Mouse (Mus musculus): ENCODE measurements around the gene Dcaf7. TPM values are rescaled to one million over a fixed set of nuclear protein-coding genes. Genes with fewer than 3 reads are reported as not detected.
"Not testable (repeated sequence)": the region's sequence is repeated elsewhere in the genome, so short reads cannot be mapped to it uniquely, and the experiment has no call there.

The Dcaf7 gene
- polyA plus RNA-seq, 1 experiment = 66.7 TPM

GRCm38 (mm10) chr11:106058020-106058419 lies 21.3 kb downstream of the Dcaf7 start:
- Histone ChIP-seq H3K4me3 (ENCODE audit: control insufficient read depth, low read depth, low read length) (no peak overlapping the region), H3K36me3 (ENCODE audit: control insufficient read depth, insufficient read depth, low read length) (peaks cover 3% of the 10 kb centered on the region; the same call in 1 of the 2 replicates)
- TF ChIP-seq CTCF (IDR thresholded peaks at IDR 0.05; ENCODE audit: control insufficient read depth, insufficient read depth, insufficient replicate concordance, low read depth, low read length) (no peak), POLR2A (IDR thresholded peaks at IDR 0.05; ENCODE audit: control insufficient read depth, low read depth, low read length) (no peak)

GRCm38 (mm10) chr11:106060549-106060948 lies 23.9 kb downstream of the Dcaf7 start:
- Histone ChIP-seq H3K27me3 (ENCODE audit: control insufficient read depth, insufficient read depth, low read length) (no peaks in the 10 kb centered on the region), H3K36me3 (ENCODE audit: control insufficient read depth, insufficient read depth, low read length) (peaks cover 1% of the 10 kb centered on the region; the same call in 1 of the 2 replicates), H3K4me1 (ENCODE audit: control insufficient read depth, insufficient read depth, low read length) (no peaks in the 10 kb centered on the region), H3K27ac (ENCODE audit: control insufficient read depth, insufficient read depth, low read depth, low read length) (no peak overlapping the region), H3K4me3 (ENCODE audit: control insufficient read depth, low read depth, low read length) (no peak overlapping the region)
- TF ChIP-seq CTCF (IDR thresholded peaks at IDR 0.05; ENCODE audit: control insufficient read depth, insufficient read depth, insufficient replicate concordance, low read depth, low read length) (no peak), POLR2A (IDR thresholded peaks at IDR 0.05; ENCODE audit: control insufficient read depth, low read depth, low read length) (no peak)

More at GRCm38 (mm10) chr11:106058020-106058419, 21.3 kb downstream of the Dcaf7 start:
- H3K27me3 ChIP-seq (ENCODE audit: control insufficient read depth, insufficient read depth, low read length) = no peaks in the 10 kb centered on the region
- no peak overlapping the region for H3K27ac ChIP-seq (ENCODE audit: control insufficient read depth, insufficient read depth, low read depth, low read length)
- no peaks in the 10 kb centered on the region for H3K4me1 ChIP-seq (ENCODE audit: control insufficient read depth, insufficient read depth, low read length)

GRCm38 (mm10) chr11:106061311-106061710 lies 24.6 kb downstream of the Dcaf7 start:
- H3K27me3 ChIP-seq (ENCODE audit: control insufficient read depth, insufficient read depth, low read length) = no peaks in the 10 kb centered on the region
- H3K36me3 ChIP-seq (ENCODE audit: control insufficient read depth, insufficient read depth, low read length) = peaks cover 1% of the 10 kb centered on the region; the same call in 1 of the 2 replicates
- H3K4me1 ChIP-seq (ENCODE audit: control insufficient read depth, insufficient read depth, low read length) = no peaks in the 10 kb centered on the region
- TF ChIP-seq CTCF (IDR thresholded peaks at IDR 0.05; ENCODE audit: control insufficient read depth, insufficient read depth, insufficient replicate concordance, low read depth, low read length) (no peak), POLR2A (IDR thresholded peaks at IDR 0.05; ENCODE audit: control insufficient read depth, low read depth, low read length) (no peak)
- no peak overlapping the region for H3K4me3 ChIP-seq (ENCODE audit: control insufficient read depth, low read depth, low read length)
- no peak overlapping the region for H3K27ac ChIP-seq (ENCODE audit: control insufficient read depth, insufficient read depth, low read depth, low read length)

GRCm38 (mm10) chr11:106063756-106064155 lies 27.1 kb downstream of the Dcaf7 start:
- Histone ChIP-seq H3K27me3 (ENCODE audit: control insufficient read depth, insufficient read depth, low read length) (no peaks in the 10 kb centered on the region), H3K27ac (ENCODE audit: control insufficient read depth, insufficient read depth, low read depth, low read length) (no peak overlapping the region), H3K4me3 (ENCODE audit: control insufficient read depth, low read depth, low read length) (no peak overlapping the region), H3K4me1 (ENCODE audit: control insufficient read depth, insufficient read depth, low read length) (peaks cover 6% of the 10 kb centered on the region; the same call in 1 of the 2 replicates), H3K36me3 (ENCODE audit: control insufficient read depth, insufficient read depth, low read length) (peaks cover 1% of the 10 kb centered on the region; the same call in 1 of the 2 replicates)
- TF ChIP-seq CTCF (IDR thresholded peaks at IDR 0.05; ENCODE audit: control insufficient read depth, insufficient read depth, insufficient replicate concordance, low read depth, low read length) (no peak), POLR2A (IDR thresholded peaks at IDR 0.05; ENCODE audit: control insufficient read depth, low read depth, low read length) (no peak)

- no peak for TF ChIP-seq CTCF (IDR thresholded peaks at IDR 0.05; ENCODE audit: control insufficient read depth, insufficient read depth, insufficient replicate concordance, low read depth, low read length)
- no peak for TF ChIP-seq POLR2A (IDR thresholded peaks at IDR 0.05; ENCODE audit: control insufficient read depth, low read depth, low read length)
- H3K27ac ChIP-seq (ENCODE audit: control insufficient read depth, insufficient read depth, low read depth, low read length) = no peak overlapping the region
- peaks cover 6% of the 10 kb centered on the region; the same call in 1 of the 2 replicates for H3K4me1 ChIP-seq (ENCODE audit: control insufficient read depth, insufficient read depth, low read length)
- peak overlapping the region; percentile 97 for H3K4me3 ChIP-seq (ENCODE audit: control insufficient read depth, low read depth, low read length)
- H3K27me3 ChIP-seq (ENCODE audit: control insufficient read depth, insufficient read depth, low read length) = no peaks in the 10 kb centered on the region
- no peaks in the 10 kb centered on the region for H3K36me3 ChIP-seq (ENCODE audit: control insufficient read depth, insufficient read depth, low read length)
Measured at GRCm38 (mm10) chr11:106065073-106065922, 28.6 kb downstream of the Dcaf7 start.

- Histone ChIP-seq H3K27ac (ENCODE audit: control insufficient read depth, insufficient read depth, low read depth, low read length) (peak within 1 kb of the TSS; percentile 47; the same call in 1 of the 2 replicates), H3K27me3 (ENCODE audit: control insufficient read depth, insufficient read depth, low read length) (no peaks in the 10 kb centered on the region), H3K4me1 (ENCODE audit: control insufficient read depth, insufficient read depth, low read length) (peaks cover 6% of the 10 kb centered on the region; the same call in 1 of the 2 replicates), H3K4me3 (ENCODE audit: control insufficient read depth, low read depth, low read length) (peak within 1 kb of the TSS; percentile 97), H3K36me3 (ENCODE audit: control insufficient read depth, insufficient read depth, low read length) (no peaks in the 10 kb centered on the region)
- TF ChIP-seq CTCF (IDR thresholded peaks at IDR 0.05; ENCODE audit: control insufficient read depth, insufficient read depth, insufficient replicate concordance, low read depth, low read length) (0 out of 2 replicates have a peak, but pooled peaks have one; percentile 10), POLR2A (IDR thresholded peaks at IDR 0.05; ENCODE audit: control insufficient read depth, low read depth, low read length) (peak; percentile 59; the same call in 1 of the 2 replicates)
Measured at GRCm38 (mm10) chr11:106065923-106066571, 29.4 kb downstream of the Dcaf7 start, which contains the start of gene Taco1. Taco1 (plus strand) TSS chr11:106066061.

- Histone ChIP-seq H3K27ac (ENCODE audit: control insufficient read depth, insufficient read depth, low read depth, low read length) (peak overlapping the region; percentile 47; the same call in 1 of the 2 replicates), H3K4me3 (ENCODE audit: control insufficient read depth, low read depth, low read length) (peak overlapping the region; percentile 97)
- not testable (repeated sequence) for H3K27me3 ChIP-seq (ENCODE audit: control insufficient read depth, insufficient read depth, low read length); H3K36me3 ChIP-seq (ENCODE audit: control insufficient read depth, insufficient read depth, low read length); H3K4me1 ChIP-seq (ENCODE audit: control insufficient read depth, insufficient read depth, low read length)
Measured at GRCm38 (mm10) chr11:106066616-106067015, 29.9 kb downstream of the Dcaf7 start.

Measured in testis, adult 2 months (tissue).